Mouse (Mus musculus) liver, postnatal 0 days (tissue): ENCODE results near the gene Lrch4. TPM values are rescaled to one million over a fixed set of nuclear protein-coding genes. Genes with fewer than 3 reads are reported as not detected.

Source experiments
- ATAC-seq: fragments of 200-750 bp; cut with Nextera tagmentation; 2 replicates; pipeline ENCODE4 v1.8.0; 2017; ENCODE audit warnings: mild to moderate bottlenecking, moderate library complexity
- DNase-seq: peaks from one replicate; pipeline ENCODE4 v3.0.0-alpha.2; 2016
- H3K27ac ChIP-seq: fragments of 300-500 bp; sonication (generic); 2 replicates; pipeline ENCODE4 v1.5.1; 2014; ENCODE audit warnings: antibody characterized with exemption, moderate library complexity, mild to moderate bottlenecking, low read depth
- H3K27me3 ChIP-seq: fragments of 300-500 bp; sonication (generic); 2 replicates; pipeline ENCODE4 v1.6.1; 2014; ENCODE audit warnings: low read length, control low read depth, mixed read lengths; ENCODE audit not compliant: insufficient read depth
- H3K36me3 ChIP-seq: fragments of 300-500 bp; sonication (generic); replicated peaks from 2 replicates; pipeline ENCODE4 v1.6.1; 2014; ENCODE audit warnings: mild to moderate bottlenecking, control low read depth, low read length, moderate library complexity, mixed read lengths; ENCODE audit not compliant: insufficient read depth
- H3K4me1 ChIP-seq: fragments of 300-500 bp; sonication (generic); 2 replicates; pipeline ENCODE4 v1.6.1; 2014; ENCODE audit warnings: antibody characterized with exemption, mild to moderate bottlenecking, control low read depth; ENCODE audit not compliant: insufficient read depth
- H3K4me2 ChIP-seq: fragments of 300-500 bp; sonication (generic); 2 replicates; pipeline ENCODE4 v1.6.1; 2014; ENCODE audit warnings: low read depth, mild to moderate bottlenecking, low read length, moderate library complexity, mixed read lengths
- H3K4me3 ChIP-seq: fragments of 300-500 bp; sonication (generic); 2 replicates; pipeline ENCODE4 v1.5.1; 2014; ENCODE audit warnings: low read depth, low read length
- H3K9ac ChIP-seq: fragments of 300-500 bp; sonication (generic); replicated peaks from 2 replicates; pipeline ENCODE4 v1.6.1; 2014; ENCODE audit warnings: mild to moderate bottlenecking, moderate library complexity
- H3K9me3 ChIP-seq: fragments of 300-500 bp; sonication (generic); 2 replicates; pipeline ENCODE4 v1.6.1; 2016; ENCODE audit warnings: mild to moderate bottlenecking, control low read depth, low read length, mixed read lengths
- CTCF ChIP-seq: sonication (generic); IDR thresholded peaks from 2 replicates; pipeline ENCODE4 v1.5.1; 2016; ENCODE audit warnings: antibody characterized with exemption, low read depth
- EP300 ChIP-seq: IDR thresholded peaks from 2 replicates; pipeline ENCODE4 v1.6.1; 2016; ENCODE audit warnings: antibody characterized with exemption, low read depth, mild to moderate bottlenecking
- WGBS: fragments of 180-500 bp; shearing (Covaris S2); extraction: QIAGEN DNeasy Blood & Tissue Kit; methylation state at CpG from one replicate; pipeline ENCODE4 v1.1.7; 2014; ENCODE audit not compliant: insufficient replicate concordance; 5-methylcytosine and 5-hydroxymethylcytosine counted together
- polyA plus RNA-seq: library from polyadenylated mRNA; unstranded; fragments of >200 nt; fragmentation: Nextera tagmentation; extraction: Ambion mirVana; gene quantifications from 2 replicates; pipeline ENCODE4 v1.2.1, GENCODE M21; 2015

The Lrch4 gene
- polyA plus RNA-seq, 1 experiment from 2014 or later = 24.3 TPM

GRCm38 (mm10) chr5:137685653-137686052 is 56.7 kb downstream of the Lrch4 start:
- peak overlapping the region; percentile 48 for H3K9ac ChIP-seq
- DNase-seq (no peak), ATAC-seq (no peak)
- peaks cover 19% of the 10 kb centered on the region for H3K36me3 ChIP-seq
- H3K4me2 ChIP-seq = peak overlapping the region; percentile 94
- peaks cover 42% of the 10 kb centered on the region for H3K4me1 ChIP-seq
- 53% methylated on average over 3 of the region's 3 CpGs for WGBS
- no peaks in the 10 kb centered on the region for H3K9me3 ChIP-seq
- H3K4me3 ChIP-seq = 0 out of 2 replicates have a peak overlapping the region, but pooled peaks have one; percentile 7
- no peaks in the 10 kb centered on the region for H3K27me3 ChIP-seq
- H3K27ac ChIP-seq = peak overlapping the region; percentile 89
- no peak for TF ChIP-seq EP300
- no peak for TF ChIP-seq CTCF

GRCm38 (mm10) chr5:137686127-137686790 is 57.3 kb downstream of the Lrch4 start:
- TF ChIP-seq CTCF = peak; percentile 52
- peak; percentile 95 for TF ChIP-seq EP300
- Histone ChIP-seq H3K27ac (peak overlapping the region; percentile 89), H3K4me1 (peaks cover 41% of the 10 kb centered on the region), H3K9ac (peak overlapping the region; percentile 61), H3K9me3 (no peaks in the 10 kb centered on the region), H3K36me3 (peaks cover 13% of the 10 kb centered on the region; the same call in 1 of the 2 replicates), H3K4me3 (peak overlapping the region; percentile 13), H3K27me3 (no peaks in the 10 kb centered on the region), H3K4me2 (peak overlapping the region; percentile 94)
- peak; percentile 77 for ATAC-seq
- WGBS = 43% methylated on average over 6 of the region's 6 CpGs
- DNase-seq = peak; percentile 73

- peak overlapping the region; percentile 22; the same call in 1 of the 2 replicates for H3K27ac ChIP-seq
Observed at GRCm38 (mm10) chr5:137689974-137690373, 61.1 kb downstream of the Lrch4 start.

GRCm38 (mm10) chr5:137690531-137690930 is 61.6 kb downstream of the Lrch4 start:
- H3K27me3 ChIP-seq = no peaks in the 10 kb centered on the region
- no peak for DNase-seq
- no peak for ATAC-seq
- H3K4me3 ChIP-seq = no peak overlapping the region
- no peak overlapping the region for H3K27ac ChIP-seq
- TF ChIP-seq EP300 (no peak), CTCF (no peak)
- H3K4me1 ChIP-seq = peaks cover 20% of the 10 kb centered on the region
- H3K9ac ChIP-seq = no peak overlapping the region
- no peaks in the 10 kb centered on the region for H3K9me3 ChIP-seq
- 59% methylated on average over 9 of the region's 9 CpGs for WGBS
- H3K36me3 ChIP-seq = no peaks in the 10 kb centered on the region
- no peak overlapping the region for H3K4me2 ChIP-seq

More at GRCm38 (mm10) chr5:137689974-137690373, 61.1 kb downstream of the Lrch4 start:
- DNase-seq = no peak
- Histone ChIP-seq H3K9me3 (no peaks in the 10 kb centered on the region), H3K4me1 (peaks cover 22% of the 10 kb centered on the region), H3K36me3 (no peaks in the 10 kb centered on the region), H3K4me3 (no peak overlapping the region), H3K9ac (no peak overlapping the region), H3K4me2 (no peak overlapping the region), H3K27me3 (no peaks in the 10 kb centered on the region)
- 78% methylated on average over 3 of the region's 3 CpGs for WGBS
- TF ChIP-seq CTCF (no peak), EP300 (no peak)
- ATAC-seq = no peak

Other genes starting within 250 kb of the Lrch4 start
- gene Zan, start 152.1 kb upstream of the Lrch4 start, polyA plus RNA-seq = 0.01 and 0.06 TPM in 2 replicates
- gene Pop7, start 126.6 kb upstream of the Lrch4 start, polyA plus RNA-seq = 27.5 and 27.7 TPM in 2 replicates
- 2.8 and 4.0 TPM in 2 replicates for gene Gigyf1, start 110.6 kb upstream of the Lrch4 start, polyA plus RNA-seq
- gene Epo, start 95.9 kb upstream of the Lrch4 start, polyA plus RNA-seq = 0.13 and 0.26 TPM in 2 replicates
- 165 and 177 TPM in 2 replicates for gene Gnb2, start 95.6 kb upstream of the Lrch4 start, polyA plus RNA-seq
- not detected in 2 replicates for gene Actl6b, start 75.6 kb upstream of the Lrch4 start, polyA plus RNA-seq
- 148 and 157 TPM in 2 replicates for gene Tfr2, start 59.3 kb upstream of the Lrch4 start, polyA plus RNA-seq
- gene Mospd3, start 28.1 kb upstream of the Lrch4 start, polyA plus RNA-seq = 26.2 and 28.3 TPM in 2 replicates
- gene Pcolce, start 15.3 kb upstream of the Lrch4 start, polyA plus RNA-seq = 12.9 and 14.7 TPM in 2 replicates
- gene Fbxo24, start 119 bp upstream of the Lrch4 start, polyA plus RNA-seq = not detected in 2 replicates
- gene Gm20605, start 54 bp downstream of the Lrch4 start, polyA plus RNA-seq = 2.4 and 2.6 TPM in 2 replicates
- 3.4 and 4.0 TPM in 2 replicates for gene Sap25, start 12.2 kb downstream of the Lrch4 start, polyA plus RNA-seq
- 0.11 TPM in 1 of 2 replicates, not detected in the other for gene Irs3, start 16.6 kb downstream of the Lrch4 start, polyA plus RNA-seq
- 29.5 and 34.1 TPM in 2 replicates for gene Agfg2, start 55.6 kb downstream of the Lrch4 start, polyA plus RNA-seq
- gene Nyap1, start 112.5 kb downstream of the Lrch4 start, polyA plus RNA-seq = 0.11 and 0.18 TPM in 2 replicates
- 65.3 and 65.9 TPM in 2 replicates for gene Tsc22d4, start 116.6 kb downstream of the Lrch4 start, polyA plus RNA-seq
- 13.4 and 18.1 TPM in 2 replicates for gene Ppp1r35, start 149.7 kb downstream of the Lrch4 start, polyA plus RNA-seq
- 4.7 and 5.0 TPM in 2 replicates for gene Mepce, start 158.5 kb downstream of the Lrch4 start, polyA plus RNA-seq
- gene Zcwpw1, start 158.7 kb downstream of the Lrch4 start, polyA plus RNA-seq = 1.5 and 1.9 TPM in 2 replicates
- 8.7 and 12.1 TPM in 2 replicates for gene Pilra, start 207.2 kb downstream of the Lrch4 start, polyA plus RNA-seq
- gene Pilrb1, start 229.0 kb downstream of the Lrch4 start, polyA plus RNA-seq = 11.7 and 11.9 TPM in 2 replicates
- gene Pilrb2, start 242.7 kb downstream of the Lrch4 start, polyA plus RNA-seq = 11.6 and 13.2 TPM in 2 replicates